Mouse (Mus musculus): ENCODE measurements around the gene Lpar3. TPM values are rescaled to one million over a fixed set of nuclear protein-coding genes. Genes with fewer than 3 reads are reported as not detected.
A peak's percentile ranks its signal among the peaks of the same experiment; 100 is the strongest.

Lpar3 gene
- 0.78 and 1.3 TPM in 2 replicates for polyA plus RNA-seq (2015; fragmentation: Nextera tagmentation; extraction: Ambion mirVana)

GRCm38 (mm10) chr3:146220776-146221486 is at the start of gene Lpar3:
Lpar3 (plus strand) TSS chr3:146220963.
- Histone ChIP-seq H3K9me3 (replicated peaks) (no peaks in the 10 kb centered on the region), H3K4me1 (peaks cover 11% of the 10 kb centered on the region), H3K4me3 (replicated peaks) (peak within 1 kb of the TSS; percentile 48), H3K27ac (replicated peaks) (no peak within 1 kb of the TSS), H3K27me3 (replicated peaks) (peaks cover 40% of the 10 kb centered on the region), H3K9ac (replicated peaks) (peak within 1 kb of the TSS; percentile 32; the same call in 1 of the 2 replicates), H3K36me3 (no peaks in the 10 kb centered on the region), H3K4me2 (peak within 1 kb of the TSS; percentile 95)
- whole genome bisulfite sequencing, result under 1% methylated on average over 71 of the region's 73 CpGs
- peak; percentile 78 for ATAC-seq (ENCODE audit: low FRiP score)

- H3K4me3 ChIP-seq (replicated peaks), result no peak overlapping the region
- no peaks in the 10 kb centered on the region; the same call in 1 of the 2 replicates for H3K9me3 ChIP-seq (replicated peaks)
- ATAC-seq (ENCODE audit: low FRiP score), result no peak
Observed at GRCm38 (mm10) chr3:146173030-146173429, 47.7 kb upstream of the Lpar3 start.

DNA sequence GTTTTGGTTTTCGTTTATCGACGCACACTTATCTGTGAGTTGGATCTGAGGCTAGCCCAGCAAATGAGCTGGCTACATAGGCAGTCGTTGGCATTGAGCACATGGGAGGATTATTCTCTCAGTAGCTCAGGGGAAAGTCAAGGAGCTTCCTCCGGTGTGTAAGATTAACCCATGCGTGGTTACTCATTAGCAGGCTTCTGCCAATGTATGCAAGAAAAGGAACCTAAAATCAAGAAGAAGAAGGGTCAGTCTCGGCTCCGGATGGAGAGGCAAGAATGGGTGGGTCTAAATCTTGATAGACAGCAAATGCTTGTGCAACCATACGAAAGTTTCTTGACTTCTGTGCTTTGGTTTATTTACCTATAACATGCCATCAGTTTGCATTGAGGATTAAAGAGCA is 46.5 kb upstream of the Lpar3 start:
- no peak overlapping the region for H3K4me3 ChIP-seq (replicated peaks)
- WGBS, result 93% methylated on average over 9 of the region's 9 CpGs
- no peak for ATAC-seq (ENCODE audit: low FRiP score)

More at GRCm38 (mm10) chr3:146173030-146173429, 47.7 kb upstream of the Lpar3 start:
- Histone ChIP-seq H3K27me3 (replicated peaks) (no peaks in the 10 kb centered on the region), H3K4me2 (no peak overlapping the region), H3K9ac (replicated peaks) (no peak overlapping the region), H3K36me3 (no peaks in the 10 kb centered on the region), H3K27ac (replicated peaks) (no peak overlapping the region), H3K4me1 (peaks cover under 1% of the 10 kb centered on the region)
- WGBS, result 79% methylated on average over 5 of the region's 5 CpGs

GRCm38 (mm10) chr3:146177295-146177694 is 43.5 kb upstream of the Lpar3 start:
- H3K4me3 ChIP-seq (replicated peaks), result no peak overlapping the region
- peaks cover 4% of the 10 kb centered on the region for H3K4me1 ChIP-seq
- no peaks in the 10 kb centered on the region for H3K36me3 ChIP-seq
- no peaks in the 10 kb centered on the region for H3K9me3 ChIP-seq (replicated peaks)
- no peak overlapping the region for H3K27ac ChIP-seq (replicated peaks)
- peak overlapping the region; percentile 60 for H3K4me2 ChIP-seq
- WGBS, result 87% methylated on average over 7 of the region's 7 CpGs
- H3K9ac ChIP-seq (replicated peaks), result no peak overlapping the region
- ATAC-seq (ENCODE audit: low FRiP score), result no peak
- peaks cover 4% of the 10 kb centered on the region for H3K27me3 ChIP-seq (replicated peaks)

More for the DNA sequence above, 46.5 kb upstream of the Lpar3 start:
- H3K27ac ChIP-seq (replicated peaks), result no peak overlapping the region
- no peak overlapping the region for H3K9ac ChIP-seq (replicated peaks)
- no peaks in the 10 kb centered on the region for H3K27me3 ChIP-seq (replicated peaks)
- H3K4me1 ChIP-seq, result peaks cover 4% of the 10 kb centered on the region
- no peaks in the 10 kb centered on the region for H3K36me3 ChIP-seq
- no peaks in the 10 kb centered on the region; the same call in 1 of the 2 replicates for H3K9me3 ChIP-seq (replicated peaks)
- H3K4me2 ChIP-seq, result no peak overlapping the region

- no peaks in the 10 kb centered on the region for H3K36me3 ChIP-seq
- H3K4me1 ChIP-seq, result peaks cover 4% of the 10 kb centered on the region
- no peaks in the 10 kb centered on the region for H3K9me3 ChIP-seq (replicated peaks)
- H3K27me3 ChIP-seq (replicated peaks), result peaks cover 9% of the 10 kb centered on the region
- ATAC-seq (ENCODE audit: low FRiP score), result peak; percentile 90
- H3K27ac ChIP-seq (replicated peaks), result peak overlapping the region; percentile 72
- H3K4me3 ChIP-seq (replicated peaks), result peak overlapping the region; percentile 30
- 5% methylated on average over 16 of the region's 16 CpGs for WGBS
- H3K9ac ChIP-seq (replicated peaks), result peak overlapping the region; percentile 46
- H3K4me2 ChIP-seq, result peak overlapping the region; percentile 60
Observed at GRCm38 (mm10) chr3:146177748-146178582, 42.8 kb upstream of the Lpar3 start.

DNA sequence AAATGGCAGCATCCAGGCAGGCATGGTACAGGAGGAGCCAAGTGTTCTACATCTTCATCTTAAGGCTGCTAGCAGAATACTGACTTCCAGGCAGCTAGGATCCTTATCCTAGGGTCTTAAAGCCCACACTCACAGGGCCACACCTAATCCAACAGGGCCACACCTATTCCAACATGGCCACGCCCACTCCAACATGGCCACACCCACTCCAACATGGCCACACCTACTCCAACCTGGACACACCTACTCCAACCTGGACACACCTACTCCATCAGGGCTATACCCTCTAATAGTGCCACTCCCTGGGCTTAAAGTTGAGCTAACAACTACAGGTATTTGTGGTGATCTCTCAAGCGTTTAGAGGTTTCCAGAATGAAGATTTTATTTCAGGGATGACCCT is 40.4 kb upstream of the Lpar3 start:
- WGBS, result 29% methylated on average over 2 of the region's 2 CpGs
- no peak overlapping the region for H3K27ac ChIP-seq (replicated peaks)
- peaks cover 8% of the 10 kb centered on the region for H3K4me1 ChIP-seq
- H3K9ac ChIP-seq (replicated peaks), result no peak overlapping the region
- no peaks in the 10 kb centered on the region for H3K9me3 ChIP-seq (replicated peaks)
- H3K27me3 ChIP-seq (replicated peaks), result peaks cover 21% of the 10 kb centered on the region
- H3K4me3 ChIP-seq (replicated peaks), result no peak overlapping the region
- ATAC-seq (ENCODE audit: low FRiP score), result no peak
- no peaks in the 10 kb centered on the region for H3K36me3 ChIP-seq
- H3K4me2 ChIP-seq, result no peak overlapping the region

- H3K27ac ChIP-seq (replicated peaks), result no peak overlapping the region
- H3K4me2 ChIP-seq, result no peak overlapping the region
- H3K27me3 ChIP-seq (replicated peaks), result peaks cover 21% of the 10 kb centered on the region
- ATAC-seq (ENCODE audit: low FRiP score), result no peak
- no peaks in the 10 kb centered on the region for H3K36me3 ChIP-seq
- no peaks in the 10 kb centered on the region for H3K9me3 ChIP-seq (replicated peaks)
- WGBS, result 35% methylated on average over 3 of the region's 3 CpGs
- H3K9ac ChIP-seq (replicated peaks), result no peak overlapping the region
- no peak overlapping the region for H3K4me3 ChIP-seq (replicated peaks)
- H3K4me1 ChIP-seq, result peaks cover 12% of the 10 kb centered on the region
Observed at GRCm38 (mm10) chr3:146180986-146181385, 39.8 kb upstream of the Lpar3 start.

DNA sequence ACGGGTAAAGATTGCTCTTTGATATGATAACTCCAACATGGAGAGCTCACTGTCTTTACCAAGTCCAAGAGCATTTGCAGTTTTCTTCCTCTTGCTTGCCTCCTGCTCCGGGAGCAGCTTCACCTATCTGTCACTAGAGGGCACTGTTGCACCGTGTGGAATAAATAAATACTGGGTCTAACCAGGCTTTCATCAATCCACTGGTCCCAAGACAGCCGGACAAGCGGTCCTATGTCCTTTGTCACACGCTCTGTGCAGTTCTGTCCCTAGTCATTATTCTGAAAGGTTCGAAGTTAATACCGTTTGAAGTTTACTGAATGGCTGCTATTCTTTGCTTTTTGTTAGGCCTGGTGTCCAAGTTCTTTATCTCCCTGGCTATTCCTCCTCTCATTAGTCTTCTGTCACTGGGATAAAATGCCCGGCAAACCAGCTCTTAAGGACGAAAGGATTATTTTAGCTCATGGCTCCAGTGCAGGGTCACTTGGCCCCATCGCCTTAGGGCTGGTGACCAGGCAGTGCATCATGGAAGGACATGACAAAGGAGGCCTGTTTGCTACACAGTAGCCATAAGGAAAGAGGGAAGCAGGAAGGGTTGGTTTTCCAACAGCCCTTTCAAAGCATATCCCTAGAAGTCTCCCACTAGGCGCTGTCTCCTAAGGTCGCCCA is 35.6 kb upstream of the Lpar3 start:
- 19% methylated on average over 13 of the region's 13 CpGs for WGBS
- Histone ChIP-seq H3K27ac (replicated peaks) (no peak overlapping the region), H3K27me3 (replicated peaks) (peaks cover 27% of the 10 kb centered on the region), H3K36me3 (no peaks in the 10 kb centered on the region), H3K9me3 (replicated peaks) (no peaks in the 10 kb centered on the region), H3K4me1 (peaks cover 8% of the 10 kb centered on the region), H3K4me3 (replicated peaks) (no peak overlapping the region), H3K4me2 (peak overlapping the region; percentile 34; the same call in 1 of the 2 replicates), H3K9ac (replicated peaks) (no peak overlapping the region)
- ATAC-seq (ENCODE audit: low FRiP score), result peak; percentile 79

DNA sequence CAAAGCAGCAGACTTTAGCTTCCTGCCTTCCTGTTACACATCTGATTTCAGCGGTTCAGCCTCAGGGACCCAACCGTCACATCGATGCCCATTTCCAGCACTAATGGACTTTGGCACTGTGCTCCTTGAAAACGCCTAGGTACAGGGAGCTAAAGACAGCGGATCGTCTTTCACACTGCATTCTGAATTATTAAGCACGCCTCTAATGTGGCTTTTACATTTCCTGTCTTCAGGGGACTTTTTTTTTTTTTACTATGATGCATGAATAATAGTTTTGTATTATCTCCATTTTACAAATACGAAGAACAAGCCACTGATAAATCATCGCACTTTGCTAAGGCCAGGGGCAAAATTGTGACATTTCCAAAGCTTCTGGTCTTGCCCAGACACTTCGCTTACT is 34.7 kb upstream of the Lpar3 start:
- no peak for ATAC-seq (ENCODE audit: low FRiP score)
- Histone ChIP-seq H3K36me3 (no peaks in the 10 kb centered on the region), H3K4me3 (replicated peaks) (no peak overlapping the region), H3K9ac (replicated peaks) (no peak overlapping the region), H3K4me1 (peaks cover 8% of the 10 kb centered on the region), H3K27me3 (replicated peaks) (peaks cover 27% of the 10 kb centered on the region), H3K9me3 (replicated peaks) (no peaks in the 10 kb centered on the region), H3K4me2 (no peak overlapping the region), H3K27ac (replicated peaks) (no peak overlapping the region)
- WGBS, result 77% methylated on average over 10 of the region's 10 CpGs

DNA sequence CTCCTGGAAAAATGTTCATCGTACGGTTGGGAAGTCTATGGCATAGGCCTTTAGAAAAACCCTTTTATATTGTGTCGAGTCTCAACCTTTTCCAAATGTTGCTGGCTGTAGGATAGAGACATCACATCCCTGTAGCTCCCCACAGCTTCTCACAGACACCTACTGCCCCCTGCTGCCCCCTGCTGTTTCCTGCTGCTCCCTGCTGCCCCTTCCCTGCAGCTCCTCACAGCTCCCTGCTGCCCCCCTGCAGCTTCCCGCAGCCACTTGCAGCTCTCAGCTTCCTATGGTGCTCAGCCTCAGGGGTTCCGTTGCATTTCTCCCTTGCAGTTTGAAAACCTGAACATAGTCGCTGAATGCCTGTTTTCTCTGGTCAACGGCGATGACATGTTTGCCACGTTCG is 30.8 kb upstream of the Lpar3 start:
- no peak overlapping the region for H3K4me3 ChIP-seq (replicated peaks)
- H3K9me3 ChIP-seq (replicated peaks), result no peaks in the 10 kb centered on the region
- no peak overlapping the region for H3K4me2 ChIP-seq
- 69% methylated on average over 10 of the region's 10 CpGs for WGBS
- no peaks in the 10 kb centered on the region for H3K36me3 ChIP-seq
- H3K27ac ChIP-seq (replicated peaks), result no peak overlapping the region
- peaks cover 8% of the 10 kb centered on the region for H3K27me3 ChIP-seq (replicated peaks)
- H3K4me1 ChIP-seq, result peaks cover 8% of the 10 kb centered on the region
- H3K9ac ChIP-seq (replicated peaks), result no peak overlapping the region
- ATAC-seq (ENCODE audit: low FRiP score), result no peak

DNA sequence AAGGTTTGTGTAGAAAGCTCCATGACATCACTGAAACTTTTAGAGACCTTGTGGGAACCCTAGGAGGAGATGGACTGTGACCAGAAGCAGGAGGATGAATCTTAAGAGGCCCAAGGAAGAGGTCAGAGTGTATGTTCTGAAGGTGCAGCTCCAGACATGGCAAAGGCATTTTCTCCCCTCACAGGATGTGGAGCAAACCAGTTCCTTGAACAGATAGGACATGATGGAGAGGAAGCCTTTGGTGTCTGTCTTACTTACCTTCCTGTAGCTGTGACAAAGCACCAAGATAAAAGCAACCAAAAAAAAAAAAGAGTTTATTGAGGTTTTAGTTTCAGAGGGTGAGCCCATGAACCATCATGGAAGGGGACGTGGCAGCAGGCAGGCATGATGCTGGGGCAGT is 28.3 kb upstream of the Lpar3 start:
- Histone ChIP-seq H3K9me3 (replicated peaks) (no peaks in the 10 kb centered on the region), H3K4me1 (no peaks in the 10 kb centered on the region), H3K27ac (replicated peaks) (no peak overlapping the region), H3K27me3 (replicated peaks) (peaks cover 11% of the 10 kb centered on the region), H3K9ac (replicated peaks) (no peak overlapping the region), H3K4me2 (no peak overlapping the region), H3K4me3 (replicated peaks) (no peak overlapping the region), H3K36me3 (no peaks in the 10 kb centered on the region)
- ATAC-seq (ENCODE audit: low FRiP score), result no peak
- WGBS, result 91% methylated on average over 1 of the region's 1 CpGs
